Mouse (Mus musculus) left cerebral cortex, postnatal 36 days (tissue): Measurements from ENCODE around the gene Klf7. TPM values are rescaled to one million over a fixed set of nuclear protein-coding genes. Genes with fewer than 3 reads are reported as not detected.
"Not testable (repeated sequence)": the region's sequence is repeated elsewhere in the genome, so short reads cannot be mapped to it uniquely, and the experiment has no call there.

ENCODE experiments used
- DNase-seq, 2 experiments: peaks; one replicate each; pipeline ENCODE4 v3.0.0; 2021 to 2022; ENCODE audit warnings: low spot score in 2 of 2, mixed read lengths in 1 of 2
- intact Hi-C: fragments of 180-260 bp; cut with DNase I; formaldehyde crosslinking; loops from one replicate; pipeline ENCODE4 v1.15.1; 2025
- total RNA-seq, 2 experiments: library from RNA; stranded (reverse); gene quantifications; 2 replicates each; pipeline ENCODE4 v1.2.3; 2021

Klf7 gene
- total RNA-seq, 2 experiments from 2014 or later: 39.8 to 45.0 TPM

DNA sequence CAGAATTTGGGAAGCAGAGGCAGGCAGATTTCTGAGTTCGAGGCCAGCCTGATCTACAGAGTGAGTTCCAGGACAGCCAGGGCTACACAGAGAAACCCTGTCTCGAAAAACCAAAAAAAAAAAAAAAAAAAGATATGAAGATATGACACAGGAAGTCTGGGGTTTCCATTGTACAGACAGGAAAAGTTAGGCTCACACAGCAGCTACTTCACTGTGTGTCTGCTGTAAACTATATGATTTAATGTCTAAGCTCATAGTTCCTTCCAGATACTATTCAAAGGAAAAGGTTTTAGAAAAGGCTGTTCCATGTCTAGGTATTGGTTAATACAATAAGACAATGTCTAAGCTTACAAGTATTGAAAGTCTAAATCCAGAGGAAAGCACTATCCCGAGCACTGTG lies 13.4 kb downstream of the Klf7 start:
- DNase-seq, intact Hi-C loops: not testable (repeated sequence)

DNA sequence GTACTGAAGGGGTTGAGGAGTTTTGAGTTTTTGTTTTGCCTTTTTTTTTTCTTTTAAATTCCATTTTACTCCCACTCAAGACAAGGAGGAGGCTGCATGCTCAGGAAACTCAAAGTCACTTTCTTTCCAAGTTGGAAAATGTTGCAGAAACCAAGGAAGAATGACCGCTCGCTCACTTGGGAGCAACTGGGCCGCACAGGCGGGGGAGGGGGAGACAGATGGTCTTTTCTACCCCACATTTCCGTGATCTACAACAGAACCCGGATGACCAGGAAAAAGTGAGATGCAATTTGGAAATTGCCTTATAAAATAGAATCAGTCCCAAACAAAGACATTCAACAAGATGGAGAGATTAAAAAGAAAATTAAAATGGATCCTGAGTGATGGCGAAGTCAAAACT lies 14.6 kb downstream of the Klf7 start:
- DNase-seq: no peak
- intact Hi-C loops: no loop called here

GRCm38 (mm10) chr1:64106127-64106526 lies 16.0 kb downstream of the Klf7 start:
- DNase-seq: no peak
- intact Hi-C loops: no loop called here

- intact Hi-C loops: no loop called here
- no peak for DNase-seq
Observed at GRCm38 (mm10) chr1:64105181-64105646, 16.9 kb downstream of the Klf7 start.

- DNase-seq: no peak
- intact Hi-C loops: no loop called here
Observed at GRCm38 (mm10) chr1:64104665-64105064, 17.4 kb downstream of the Klf7 start.

GRCm38 (mm10) chr1:64101331-64101730 lies 20.8 kb downstream of the Klf7 start:
- no peak for DNase-seq
- intact Hi-C loops: no loop called here

GRCm38 (mm10) chr1:64098800-64099199 lies 23.3 kb downstream of the Klf7 start:
- intact Hi-C loops: no loop called here
- no peak for DNase-seq

GRCm38 (mm10) chr1:64097640-64098287 lies 24.3 kb downstream of the Klf7 start:
- intact Hi-C loops: no loop called here
- no peak for DNase-seq

DNA sequence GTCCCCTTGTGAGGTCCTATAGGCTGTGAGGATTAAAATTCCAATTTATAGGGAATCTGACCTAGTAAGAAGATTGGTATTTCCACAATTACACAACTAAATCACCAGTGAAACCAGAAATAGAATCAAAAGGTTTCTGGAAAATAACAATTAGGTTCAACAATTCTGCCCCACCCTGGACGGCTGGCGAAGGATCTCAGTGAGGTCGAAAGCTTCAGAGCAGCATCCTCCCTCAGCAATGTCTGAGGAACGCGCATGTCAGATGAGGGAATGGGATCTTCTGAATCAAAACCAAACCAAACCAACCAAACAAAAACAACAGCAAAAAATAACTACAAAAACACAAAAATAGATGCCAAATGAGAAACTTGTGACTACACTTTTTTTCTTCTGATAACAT lies 29.1 kb downstream of the Klf7 start:
- intact Hi-C loops: no loop called here
- DNase-seq: no peak

GRCm38 (mm10) chr1:64091591-64091990 lies 30.5 kb downstream of the Klf7 start:
- no peak for DNase-seq

GRCm38 (mm10) chr1:64090566-64090965 lies 31.5 kb downstream of the Klf7 start:
- intact Hi-C loops: no loop called here
- no peak for DNase-seq

More at GRCm38 (mm10) chr1:64091591-64091990, 30.5 kb downstream of the Klf7 start:
- intact Hi-C loops: no loop called here

- no peak for DNase-seq
- intact Hi-C loops: no loop called here
Observed at GRCm38 (mm10) chr1:64089691-64090090, 32.4 kb downstream of the Klf7 start.

- intact Hi-C loops: no loop called here
- no peak for DNase-seq
Observed at GRCm38 (mm10) chr1:64088604-64089320, 33.3 kb downstream of the Klf7 start.

- DNase-seq: no peak
Observed at GRCm38 (mm10) chr1:64087657-64088603, 34.2 kb downstream of the Klf7 start.

GRCm38 (mm10) chr1:64085875-64086274 lies 36.2 kb downstream of the Klf7 start:
- intact Hi-C loops: no loop called here
- no peak for DNase-seq

More at GRCm38 (mm10) chr1:64087657-64088603, 34.2 kb downstream of the Klf7 start:
- intact Hi-C loops: no loop called here

- intact Hi-C loops: no loop called here
- DNase-seq: no peak
Observed at GRCm38 (mm10) chr1:64085361-64085760, 36.7 kb downstream of the Klf7 start.

DNA sequence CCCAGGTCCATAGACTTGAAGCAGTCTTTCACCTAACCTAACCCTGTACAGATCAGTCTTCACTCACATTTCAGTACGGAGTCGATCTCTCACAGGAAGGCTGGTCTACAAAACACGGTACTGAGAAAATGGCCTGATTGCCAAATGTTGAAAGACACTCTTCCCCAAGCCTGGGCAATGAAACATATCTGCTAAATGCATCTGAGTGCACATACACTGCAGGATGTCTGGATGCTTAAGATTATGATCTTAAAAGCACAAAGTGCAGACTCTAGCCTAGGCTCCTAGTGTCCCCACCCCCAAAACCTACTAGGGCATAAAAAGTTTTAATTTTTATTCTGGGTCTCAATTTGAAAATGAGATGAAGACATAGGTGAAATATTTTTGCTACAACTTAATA lies 37.4 kb downstream of the Klf7 start:
- no peak for DNase-seq
- intact Hi-C loops: loop anchor here (5.0 kb wide), 1 partner anchor 33 kb away; no protein-coding TSS in a partner anchor

DNA sequence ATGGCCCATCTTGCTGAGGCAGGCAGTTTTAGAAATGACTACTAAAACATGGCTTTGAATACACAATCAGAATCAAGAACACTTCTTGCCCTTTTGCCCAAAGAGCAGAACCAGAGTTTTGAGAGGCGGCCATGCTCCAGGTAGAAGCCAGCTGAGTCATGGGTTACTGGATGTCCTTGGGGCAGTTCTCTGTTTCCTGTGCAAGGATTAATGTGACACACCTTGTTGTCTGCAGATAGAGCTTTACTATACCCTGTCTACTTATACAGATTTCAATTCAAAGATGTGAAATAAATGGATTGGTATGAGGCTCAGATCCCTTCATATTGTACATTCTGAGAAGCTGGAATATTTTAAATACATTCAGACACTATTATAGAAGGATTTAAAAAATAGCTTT lies 40.3 kb downstream of the Klf7 start:
- intact Hi-C loops: loop anchor here (5.0 kb wide), 1 partner anchor 36 kb away; no protein-coding TSS in a partner anchor
- no peak for DNase-seq

GRCm38 (mm10) chr1:64081217-64081616 lies 40.9 kb downstream of the Klf7 start:
- DNase-seq: no peak
- intact Hi-C loops: loop anchor here (5.0 kb wide), 1 partner anchor 36 kb away; no protein-coding TSS in a partner anchor

DNA sequence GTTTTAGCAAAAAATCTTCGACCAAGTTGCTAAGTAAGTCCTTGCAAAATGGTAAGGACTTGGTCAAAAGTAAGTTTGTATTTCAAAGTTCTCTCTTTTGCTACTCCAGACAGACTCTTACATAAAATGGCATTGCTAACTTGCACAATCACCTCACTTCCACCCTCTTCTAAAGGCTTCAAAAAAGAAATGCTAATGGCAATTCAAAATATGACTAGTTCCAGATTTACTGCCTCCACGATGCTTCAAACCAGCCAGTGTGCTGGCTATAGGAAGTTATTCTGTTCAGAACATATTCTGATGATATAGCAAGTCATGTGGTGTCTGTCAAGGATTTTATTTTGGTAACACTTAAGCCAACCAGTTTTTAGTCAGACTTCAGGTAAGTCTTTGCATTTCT lies 41.8 kb downstream of the Klf7 start:
- DNase-seq: no peak
- intact Hi-C loops: loop anchor here (5.0 kb wide), 1 partner anchor 37 kb away; no protein-coding TSS in a partner anchor
